Mouse (Mus musculus): ENCODE data around the gene Setd1a.

DNA sequence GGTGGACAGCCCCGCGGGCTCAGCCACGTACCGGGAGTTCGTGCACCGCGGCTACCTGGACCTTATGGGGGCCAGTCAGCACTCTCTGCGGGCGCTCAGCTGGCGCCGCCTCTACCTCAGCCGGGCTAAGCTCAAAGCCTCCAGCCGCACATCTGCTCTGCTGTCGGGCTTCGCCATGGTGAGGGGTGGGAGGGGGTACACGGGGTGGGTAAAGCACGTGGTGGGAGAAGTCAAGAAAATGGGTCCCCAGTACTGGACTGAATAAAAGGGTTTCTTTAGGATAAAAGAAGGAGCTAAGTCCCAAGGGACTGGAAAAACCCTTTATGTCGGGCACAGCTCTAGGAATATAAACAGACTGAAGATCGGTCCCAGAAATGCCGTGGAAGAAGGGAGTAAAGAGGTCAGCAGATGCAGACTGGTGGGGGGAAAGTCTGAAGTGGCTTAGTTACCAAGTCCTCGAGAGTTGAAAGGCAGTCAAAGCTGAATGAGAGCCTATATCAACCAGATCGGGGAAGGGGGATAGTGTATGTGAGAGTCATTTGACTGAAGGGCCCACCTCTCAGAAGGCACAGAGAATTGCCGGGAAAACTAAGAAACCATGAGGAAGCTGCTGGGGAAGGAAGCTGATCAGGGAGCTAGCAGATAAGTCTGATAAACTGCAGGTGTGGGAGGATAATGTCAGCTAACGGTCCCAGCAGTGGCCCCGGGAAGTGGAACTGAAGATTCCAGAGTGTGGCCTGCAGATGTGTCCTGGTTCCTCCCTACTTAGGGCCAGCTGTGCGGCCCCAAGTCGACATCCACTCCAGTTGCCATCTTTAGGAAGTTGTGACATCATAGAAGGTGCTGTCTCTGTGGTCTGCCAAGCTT lies 6.2 kb upstream of the Setd1a start:
- TF ChIP-seq TAL1 (conservative IDR thresholded peaks at IDR 0.05; ENCODE audit: low read depth, low read length) (no peak), CTCF (IDR thresholded peaks at IDR 0.05; ENCODE audit: low read depth, low read length) (no peak), GATA1 (IDR thresholded peaks at IDR 0.05; ENCODE audit: borderline replicate concordance, low read length) (no peak), GATA2 (IDR thresholded peaks at IDR 0.05; ENCODE audit: borderline replicate concordance, low read depth, low read length) (no peak), POLR2AphosphoS5 (IDR thresholded peaks at IDR 0.05; ENCODE audit: insufficient replicate concordance, low read depth, low read length) (no peak)

All from G1E (cell line).